Mouse (Mus musculus) neural tube, embryonic 10.5 days (tissue): ENCODE data around the gene Obscn.

Source experiments
- DNase-seq: peaks from one replicate; pipeline ENCODE4 v3.0.0-alpha.2; 2017; ENCODE audit warnings: low spot score; ENCODE audit errors: extremely low spot score

The Obscn gene

DNA sequence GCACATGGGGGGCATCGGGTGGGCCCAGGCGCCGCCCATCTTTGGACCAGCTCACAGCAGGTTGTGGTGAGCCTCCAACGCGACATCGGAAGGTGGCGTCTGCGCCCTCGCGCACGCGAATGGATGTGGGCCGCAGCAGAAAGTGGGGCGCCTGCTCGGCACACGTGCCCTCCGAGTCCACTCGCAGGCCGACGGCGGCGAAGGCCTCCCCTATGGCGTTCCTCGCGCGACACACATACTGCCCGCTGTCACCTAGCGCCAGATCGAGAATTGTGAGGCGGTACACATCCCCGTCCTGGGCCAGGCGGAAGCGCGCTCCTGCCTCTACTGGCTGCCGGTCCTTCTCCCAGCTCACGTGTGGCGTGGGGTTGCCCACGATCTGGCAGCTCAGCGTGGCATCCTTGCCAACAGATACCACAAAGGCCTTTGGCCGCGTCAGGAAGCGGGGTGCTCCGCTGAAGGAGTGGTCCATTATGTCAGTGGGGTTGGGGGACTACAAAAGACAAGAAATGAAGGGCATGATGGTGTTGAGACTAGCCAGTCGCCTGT, at the start of gene Obscn:
Gene Obscn (minus strand): TSS at position 499 of the 549 bp plus-strand sequence.
- no peak for DNase-seq

GRCm38 (mm10) chr11:59185490-59185889, 49.3 kb upstream of the Obscn start:
- DNase-seq, result no peak

- peak; percentile 27 for DNase-seq
Observed at GRCm38 (mm10) chr11:59183821-59184220, 47.6 kb upstream of the Obscn start.

DNA sequence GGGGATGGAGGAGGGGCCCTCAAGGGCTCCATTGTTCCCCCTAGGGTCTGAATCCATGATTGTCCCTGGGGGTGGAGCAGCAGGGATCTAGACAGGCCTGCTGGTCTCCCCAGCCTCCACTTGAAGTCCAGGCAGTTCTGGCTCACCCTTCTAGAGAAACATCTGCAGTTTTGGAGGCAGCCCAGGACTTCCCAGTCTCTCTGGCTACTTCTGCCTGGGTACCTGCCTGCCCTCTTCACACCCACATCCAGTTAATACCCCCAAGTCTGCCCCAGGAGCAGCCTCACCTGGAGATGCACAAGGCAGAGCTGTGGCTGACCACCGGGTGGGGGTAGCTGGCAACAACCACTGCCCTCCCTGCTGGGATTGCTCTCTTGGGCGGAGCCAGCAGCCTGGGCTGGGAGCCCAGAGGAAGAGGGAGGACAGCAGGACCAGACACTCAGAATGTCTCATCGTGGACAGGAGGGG, 46.7 kb upstream of the Obscn start, which contains the start of gene Gjc2:
Gene Gjc2 (minus strand): TSS at position 350 of the 468 bp plus-strand sequence.
- no peak for DNase-seq

- DNase-seq, result no peak
Observed at GRCm38 (mm10) chr11:59176921-59177320, 40.7 kb upstream of the Obscn start.

- peak; percentile 15 for DNase-seq
Observed at GRCm38 (mm10) chr11:59176475-59176874, 40.3 kb upstream of the Obscn start.

GRCm38 (mm10) chr11:59174189-59174838, 38.1 kb upstream of the Obscn start:
- DNase-seq, result no peak

DNA sequence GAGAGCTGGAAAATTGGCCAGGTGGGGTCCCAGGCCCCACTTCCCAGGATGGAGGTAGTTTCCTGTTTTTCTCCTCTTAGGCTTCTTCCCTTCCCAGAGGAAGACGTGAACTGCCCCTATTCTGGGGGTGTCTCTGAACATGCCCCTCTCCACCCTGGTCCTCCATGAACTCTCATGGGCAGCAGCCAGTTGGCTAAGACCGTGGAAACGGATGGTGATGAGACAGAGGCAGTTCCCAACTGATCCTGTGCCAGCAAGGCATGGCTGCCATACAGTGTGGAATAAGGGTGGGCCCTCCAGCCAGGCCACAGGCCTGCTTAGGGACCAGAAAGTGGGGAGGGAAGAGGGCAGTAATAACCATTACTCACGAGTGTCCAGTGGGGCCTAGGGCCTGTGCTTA, 34.3 kb upstream of the Obscn start:
- no peak for DNase-seq

- DNase-seq, result no peak
Observed at GRCm38 (mm10) chr11:59169807-59170206, 33.6 kb upstream of the Obscn start.

DNA sequence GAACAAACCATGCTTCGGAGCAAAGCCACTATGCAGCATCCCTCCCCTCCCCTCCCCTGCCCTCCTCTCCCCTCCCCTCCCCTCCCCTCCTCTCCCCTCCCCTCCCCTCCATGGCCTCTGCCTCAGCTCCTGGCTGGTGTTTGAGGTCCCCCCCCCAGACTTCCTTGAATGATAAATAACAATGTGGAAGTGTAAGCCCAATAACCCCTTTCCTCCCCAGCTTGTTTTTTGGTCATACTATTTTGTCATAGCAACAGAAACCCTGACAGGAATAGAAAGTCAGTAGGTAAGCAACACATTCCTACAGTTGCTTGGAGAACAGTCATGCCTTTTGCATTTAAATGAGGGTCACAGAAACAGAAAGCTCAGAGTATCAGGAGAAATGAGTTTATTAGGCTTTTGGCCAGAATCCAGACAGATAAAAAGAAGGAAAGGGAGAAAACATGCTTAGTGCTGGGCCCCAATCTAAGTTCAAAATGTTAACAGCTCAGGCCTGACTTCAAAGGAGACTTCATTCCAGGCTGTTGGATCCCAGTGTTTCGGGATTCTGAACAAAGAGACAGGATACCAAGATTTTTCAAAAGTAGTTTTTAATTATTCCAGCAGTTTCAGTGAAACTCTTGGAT, 29.5 kb upstream of the Obscn start:
- no peak for DNase-seq

- DNase-seq, result no peak
Observed at GRCm38 (mm10) chr11:59164384-59164783, 28.2 kb upstream of the Obscn start.

GRCm38 (mm10) chr11:59163255-59164236, 27.3 kb upstream of the Obscn start, which contains the start of gene Iba57:
Iba57 (minus strand) TSS chr11:59163739.
- DNase-seq, result peak; percentile 97

- DNase-seq, result no peak
Observed at GRCm38 (mm10) chr11:59162443-59163254, 26.4 kb upstream of the Obscn start.

GRCm38 (mm10) chr11:59161398-59161797, 25.2 kb upstream of the Obscn start:
- DNase-seq, result no peak

GRCm38 (mm10) chr11:59159558-59159957, 23.4 kb upstream of the Obscn start:
- no peak for DNase-seq

GRCm38 (mm10) chr11:59159099-59159498, 22.9 kb upstream of the Obscn start:
- no peak for DNase-seq

- no peak for DNase-seq
Observed at GRCm38 (mm10) chr11:59155900-59156299, 19.7 kb upstream of the Obscn start.

GRCm38 (mm10) chr11:59154220-59154619, 18.0 kb upstream of the Obscn start:
- no peak for DNase-seq

GRCm38 (mm10) chr11:59151729-59152128, 15.5 kb upstream of the Obscn start:
- DNase-seq, result no peak

DNA sequence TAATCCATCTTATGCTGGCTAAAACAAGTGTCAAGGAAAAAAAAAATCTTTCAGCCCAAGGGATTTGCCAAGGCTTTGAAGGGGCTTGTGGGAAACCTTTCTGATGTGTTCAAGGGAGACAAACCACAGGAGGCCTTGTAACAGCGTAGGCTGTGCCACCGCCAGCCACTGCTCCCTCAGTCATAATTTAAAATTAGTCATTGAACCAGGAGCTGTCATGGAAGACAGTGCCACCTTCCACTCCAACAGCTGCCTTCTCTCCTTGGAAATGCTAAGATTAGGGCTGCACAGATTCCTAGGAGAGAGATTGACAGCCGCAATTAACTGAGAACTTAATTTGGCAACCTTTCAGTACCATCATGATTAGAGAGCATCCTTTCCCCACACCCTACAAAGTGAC, 13.1 kb upstream of the Obscn start:
- DNase-seq, result no peak

GRCm38 (mm10) chr11:59142962-59143361, 6.8 kb upstream of the Obscn start:
- no peak for DNase-seq
